Mouse (Mus musculus) liver, embryonic 11.5 days (tissue): ENCODE data around the gene Selenop. TPM values are rescaled to one million over a fixed set of nuclear protein-coding genes. Genes with fewer than 3 reads are reported as not detected.

Experiments used
- ATAC-seq: fragments of 200-750 bp; cut with Nextera tagmentation; replicated peaks from 2 replicates; pipeline ENCODE4 v1.8.0; 2017; ENCODE audit warnings: moderate number of reproducible peaks, mild to moderate bottlenecking, moderate TSS enrichment, moderate library complexity; ENCODE audit not compliant: low FRiP score
- DNase-seq: peaks from one replicate; pipeline ENCODE4 v3.0.0-alpha.2; 2017; ENCODE audit warnings: low spot score
- H3K27ac ChIP-seq: fragments of 300-500 bp; sonication (generic); 2 replicates; pipeline ENCODE4 v1.5.1; 2014; ENCODE audit warnings: mild to moderate bottlenecking, low read depth, low read length, control low read depth
- H3K27me3 ChIP-seq: fragments of 300-500 bp; sonication (generic); replicated peaks from 2 replicates; pipeline ENCODE4 v1.6.1; 2014; ENCODE audit warnings: low read length, mixed read lengths; ENCODE audit not compliant: control insufficient read depth, insufficient read depth
- H3K36me3 ChIP-seq: fragments of 300-500 bp; sonication (generic); 2 replicates; pipeline ENCODE4 v1.6.1; 2014; ENCODE audit warnings: mild to moderate bottlenecking, low read length, moderate library complexity, mixed read lengths; ENCODE audit not compliant: control insufficient read depth, insufficient read depth
- H3K4me1 ChIP-seq: fragments of 300-500 bp; sonication (generic); replicated peaks from 2 replicates; pipeline ENCODE4 v1.6.1; 2014; ENCODE audit warnings: low read length, mixed read lengths; ENCODE audit not compliant: control insufficient read depth, insufficient read depth
- H3K4me2 ChIP-seq: fragments of 300-500 bp; sonication (generic); 2 replicates; pipeline ENCODE4 v1.6.1; 2014; ENCODE audit warnings: mild to moderate bottlenecking, control low read depth, moderate library complexity
- H3K4me3 ChIP-seq: fragments of 300-500 bp; sonication (generic); 2 replicates; pipeline ENCODE4 v1.5.1; 2014; ENCODE audit warnings: low read depth, low read length, control low read depth
- H3K9ac ChIP-seq: fragments of 300-500 bp; sonication (generic); 2 replicates; pipeline ENCODE4 v1.6.1; 2014; ENCODE audit warnings: low read depth, low read length, control low read depth
- H3K9me3 ChIP-seq: fragments of 300-500 bp; sonication (generic); 2 replicates; pipeline ENCODE4 v1.6.1; 2016; ENCODE audit warnings: low read length, inconsistent platforms, mixed read lengths; ENCODE audit not compliant: control insufficient read depth
- WGBS: fragments of 180-500 bp; shearing (Covaris S2); extraction: QIAGEN DNeasy Blood & Tissue Kit; methylation state at CpG from one replicate; pipeline ENCODE4 v1.1.7; 2014; 5-methylcytosine and 5-hydroxymethylcytosine counted together
- polyA plus RNA-seq: library from polyadenylated mRNA; unstranded; fragments of >200 nt; fragmentation: Nextera tagmentation; extraction: Ambion mirVana; gene quantifications from 2 replicates; pipeline ENCODE4 v1.2.1, GENCODE M21; 2014

The Selenop gene
- polyA plus RNA-seq, 1 experiment from 2014 or later = 268 TPM

- Histone ChIP-seq H3K27ac (no peak within 1 kb of the TSS), H3K36me3 (no peaks in the 10 kb centered on the region), H3K9ac (no peak within 1 kb of the TSS), H3K9me3 (no peaks in the 10 kb centered on the region), H3K4me1 (no peaks in the 10 kb centered on the region), H3K27me3 (no peaks in the 10 kb centered on the region), H3K4me3 (no peak within 1 kb of the TSS), H3K4me2 (no peak within 1 kb of the TSS)
- 77% methylated on average over 12 of the region's 12 CpGs for WGBS
- no peak for ATAC-seq
- DNase-seq = no peak
Observed at GRCm38 (mm10) chr15:3303426-3303825, 35.1 kb downstream of the Selenop start, which contains the start of gene Ccdc152. Gene Ccdc152, minus strand, starts transcription at chr15:3303526.

- no peak for ATAC-seq
- 80% methylated on average over 3 of the region's 3 CpGs for WGBS
Observed at GRCm38 (mm10) chr15:3309856-3310255, 41.5 kb downstream of the Selenop start.

GRCm38 (mm10) chr15:3312937-3313336, 44.6 kb downstream of the Selenop start:
- ATAC-seq = no peak
- no peak for DNase-seq
- H3K9ac ChIP-seq = no peak overlapping the region
- no peaks in the 10 kb centered on the region for H3K27me3 ChIP-seq
- no peaks in the 10 kb centered on the region for H3K4me1 ChIP-seq
- no peak overlapping the region for H3K27ac ChIP-seq
- H3K4me2 ChIP-seq = no peak overlapping the region
- H3K4me3 ChIP-seq = no peak overlapping the region
- no peaks in the 10 kb centered on the region for H3K36me3 ChIP-seq
- H3K9me3 ChIP-seq = no peaks in the 10 kb centered on the region

More at GRCm38 (mm10) chr15:3309856-3310255, 41.5 kb downstream of the Selenop start:
- no peaks in the 10 kb centered on the region for H3K9me3 ChIP-seq
- no peaks in the 10 kb centered on the region for H3K27me3 ChIP-seq
- no peak overlapping the region for H3K4me2 ChIP-seq
- H3K4me3 ChIP-seq = no peak overlapping the region
- no peak overlapping the region for H3K9ac ChIP-seq
- H3K36me3 ChIP-seq = no peaks in the 10 kb centered on the region
- H3K27ac ChIP-seq = no peak overlapping the region
- H3K4me1 ChIP-seq = no peaks in the 10 kb centered on the region
- DNase-seq = no peak

GRCm38 (mm10) chr15:3316617-3317016, 48.3 kb downstream of the Selenop start:
- Histone ChIP-seq H3K27me3 (no peaks in the 10 kb centered on the region), H3K9ac (no peak overlapping the region), H3K4me1 (no peaks in the 10 kb centered on the region), H3K4me2 (no peak overlapping the region), H3K4me3 (no peak overlapping the region), H3K9me3 (no peaks in the 10 kb centered on the region), H3K27ac (no peak overlapping the region), H3K36me3 (no peaks in the 10 kb centered on the region)
- WGBS = 69% methylated on average over 2 of the region's 2 CpGs
- DNase-seq = no peak
- no peak for ATAC-seq

GRCm38 (mm10) chr15:3319929-3320328, 51.6 kb downstream of the Selenop start:
- ATAC-seq (no peak), DNase-seq (no peak)
- 83% methylated on average over 9 of the region's 9 CpGs for WGBS
- Histone ChIP-seq H3K4me2 (no peak overlapping the region), H3K9me3 (no peaks in the 10 kb centered on the region), H3K9ac (no peak overlapping the region), H3K4me3 (no peak overlapping the region), H3K27me3 (no peaks in the 10 kb centered on the region), H3K4me1 (no peaks in the 10 kb centered on the region), H3K36me3 (no peaks in the 10 kb centered on the region), H3K27ac (no peak overlapping the region)

- Histone ChIP-seq H3K4me1 (no peaks in the 10 kb centered on the region), H3K27me3 (no peaks in the 10 kb centered on the region)
- ATAC-seq = no peak
Observed at GRCm38 (mm10) chr15:3323041-3323440, 54.7 kb downstream of the Selenop start.

More at GRCm38 (mm10) chr15:3323041-3323440, 54.7 kb downstream of the Selenop start:
- Histone ChIP-seq H3K9me3 (no peaks in the 10 kb centered on the region), H3K27ac (no peak overlapping the region), H3K4me3 (no peak overlapping the region), H3K9ac (no peak overlapping the region), H3K36me3 (no peaks in the 10 kb centered on the region), H3K4me2 (no peak overlapping the region)
- no peak for DNase-seq

Other genes with a start within 250 kb of the Selenop start
- gene Ccdc152, start 35.0 kb downstream of the Selenop start, polyA plus RNA-seq = 0.32 TPM in 1 of 2 replicates, not detected in the other